Mouse (Mus musculus): ENCODE measurements around the gene Stip1. TPM values are rescaled to one million over a fixed set of nuclear protein-coding genes. Genes with fewer than 3 reads are reported as not detected.
A peak's percentile ranks its signal among the peaks of the same experiment; 100 is the strongest.

Stip1 gene
- polyA plus RNA-seq, 1 experiment from 2014 or later: 131 TPM

DNA sequence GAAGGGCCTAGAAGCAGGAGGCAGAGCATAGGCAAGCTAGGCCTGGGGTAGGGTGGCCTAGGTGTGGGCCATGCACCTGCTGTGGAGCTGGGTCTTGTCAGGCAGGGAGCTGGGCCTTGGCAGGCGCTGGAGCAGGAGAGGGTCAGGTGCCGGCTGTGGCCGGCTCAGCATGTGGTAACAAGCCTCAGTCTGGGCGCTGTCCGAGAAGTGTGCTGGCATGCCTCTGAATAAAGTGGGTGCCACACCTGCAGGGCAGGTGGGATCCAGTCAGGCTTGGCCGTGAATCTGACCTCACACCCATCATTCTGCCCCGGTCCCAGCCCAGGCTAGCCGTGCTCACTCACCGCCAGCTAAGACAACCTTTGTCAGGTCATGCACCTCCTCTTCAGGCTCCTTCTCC lies 25.8 kb downstream of the Stip1 start:
- no peak for ATAC-seq (replicated peaks; ENCODE audit: low FRiP score, low read depth)
- H3K4me3 ChIP-seq (replicated peaks; ENCODE audit: low read depth, low read length): no peak overlapping the region
- no peak for TF ChIP-seq CTCF (IDR thresholded peaks at IDR 0.05; ENCODE audit: low read depth)
- 83% methylated on average over 9 of the region's 9 CpGs for WGBS
- no peak overlapping the region for H3K4me2 ChIP-seq (ENCODE audit: low read length)
- no peak overlapping the region for H3K27ac ChIP-seq
- no peak overlapping the region for H3K9ac ChIP-seq (ENCODE audit: low read depth, low read length)
- H3K4me1 ChIP-seq (replicated peaks; ENCODE audit: insufficient read depth, low read length): no peaks in the 10 kb centered on the region
- no peaks in the 10 kb centered on the region for H3K9me3 ChIP-seq (replicated peaks; ENCODE audit: low read length)
- H3K27me3 ChIP-seq (ENCODE audit: insufficient read depth, low read length): no peaks in the 10 kb centered on the region
- H3K36me3 ChIP-seq (ENCODE audit: insufficient read depth, low read length): no peaks in the 10 kb centered on the region
- DNase-seq (ENCODE audit: low spot score): no peak

DNA sequence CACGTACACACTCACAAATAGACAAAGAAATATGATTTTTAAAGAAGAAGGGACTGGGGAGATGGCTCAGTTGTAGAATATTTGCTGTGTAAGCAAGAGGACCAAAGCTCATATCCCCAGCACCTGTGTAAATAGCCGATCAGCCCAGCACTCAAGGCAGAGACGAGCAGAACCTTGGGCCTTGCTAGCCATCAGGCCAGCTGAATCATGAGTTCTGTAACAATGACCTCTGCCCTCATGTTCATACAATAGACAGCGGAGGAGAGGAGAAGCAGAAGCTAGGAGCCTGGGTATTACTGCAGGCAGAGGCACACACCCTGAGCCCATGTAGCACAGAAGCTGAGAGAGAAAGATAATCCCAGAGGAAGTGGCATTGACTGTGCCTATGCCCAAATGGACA lies 27.3 kb downstream of the Stip1 start:
- 63% methylated on average over 4 of the region's 4 CpGs for WGBS
- no peak for DNase-seq (ENCODE audit: low spot score)

DNA sequence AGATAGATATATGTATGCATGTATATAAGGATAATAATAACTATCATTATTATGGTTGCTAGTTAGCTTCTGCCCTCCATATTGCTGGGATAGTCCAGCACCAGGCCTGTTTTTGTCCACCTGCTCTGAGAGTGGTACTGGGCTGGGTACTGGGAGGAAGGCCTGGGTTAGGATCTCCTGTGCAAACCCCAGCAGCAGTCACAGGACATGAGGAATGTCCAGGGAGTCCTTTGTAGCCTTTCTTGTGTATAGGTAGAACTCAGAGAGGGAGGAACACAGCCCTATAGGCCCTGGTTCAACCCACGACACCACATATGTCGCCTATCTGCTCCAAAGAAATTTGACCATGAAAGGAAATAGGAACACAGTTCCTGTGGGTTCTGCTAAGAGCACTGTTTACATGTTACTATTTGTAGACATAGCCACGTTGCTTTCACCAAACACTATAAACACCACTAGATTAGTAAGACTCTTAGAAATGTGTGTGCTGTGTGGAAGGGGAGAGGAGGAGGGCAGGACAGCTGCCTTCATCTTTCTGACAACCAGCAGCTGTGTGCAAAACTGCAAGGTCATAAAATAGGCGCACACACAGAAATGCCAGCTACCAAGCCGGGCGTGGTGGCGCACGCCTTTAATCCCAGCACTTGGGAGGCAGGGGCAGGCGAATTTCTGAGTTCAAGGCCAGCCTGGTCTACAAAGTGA lies 32.7 kb downstream of the Stip1 start:
- H3K9me3 ChIP-seq (replicated peaks; ENCODE audit: low read length): no peaks in the 10 kb centered on the region
- H3K4me1 ChIP-seq (replicated peaks; ENCODE audit: insufficient read depth, low read length): no peaks in the 10 kb centered on the region
- no peak for DNase-seq (ENCODE audit: low spot score)
- no peak overlapping the region for H3K4me2 ChIP-seq (ENCODE audit: low read length)
- no peaks in the 10 kb centered on the region for H3K27me3 ChIP-seq (ENCODE audit: insufficient read depth, low read length)
- no peak overlapping the region for H3K9ac ChIP-seq (ENCODE audit: low read depth, low read length)
- 0 out of 2 replicates have a peak overlapping the region, but pooled peaks have one; percentile 5 for H3K27ac ChIP-seq
- 68% methylated on average over 9 of the region's 9 CpGs for WGBS
- no peak for TF ChIP-seq CTCF (IDR thresholded peaks at IDR 0.05; ENCODE audit: low read depth)
- no peaks in the 10 kb centered on the region for H3K36me3 ChIP-seq (ENCODE audit: insufficient read depth, low read length)
- no peak overlapping the region for H3K4me3 ChIP-seq (replicated peaks; ENCODE audit: low read depth, low read length)
- no peak for ATAC-seq (replicated peaks; ENCODE audit: low FRiP score, low read depth)

More for the DNA sequence above, 27.3 kb downstream of the Stip1 start:
- no peaks in the 10 kb centered on the region for H3K4me1 ChIP-seq (replicated peaks; ENCODE audit: insufficient read depth, low read length)
- H3K4me2 ChIP-seq (ENCODE audit: low read length): no peak overlapping the region
- no peaks in the 10 kb centered on the region for H3K36me3 ChIP-seq (ENCODE audit: insufficient read depth, low read length)
- no peak overlapping the region for H3K27ac ChIP-seq
- no peaks in the 10 kb centered on the region for H3K27me3 ChIP-seq (ENCODE audit: insufficient read depth, low read length)
- no peaks in the 10 kb centered on the region for H3K9me3 ChIP-seq (replicated peaks; ENCODE audit: low read length)
- ATAC-seq (replicated peaks; ENCODE audit: low FRiP score, low read depth): no peak
- H3K4me3 ChIP-seq (replicated peaks; ENCODE audit: low read depth, low read length): no peak overlapping the region
- TF ChIP-seq CTCF (IDR thresholded peaks at IDR 0.05; ENCODE audit: low read depth): no peak
- H3K9ac ChIP-seq (ENCODE audit: low read depth, low read length): no peak overlapping the region

DNA sequence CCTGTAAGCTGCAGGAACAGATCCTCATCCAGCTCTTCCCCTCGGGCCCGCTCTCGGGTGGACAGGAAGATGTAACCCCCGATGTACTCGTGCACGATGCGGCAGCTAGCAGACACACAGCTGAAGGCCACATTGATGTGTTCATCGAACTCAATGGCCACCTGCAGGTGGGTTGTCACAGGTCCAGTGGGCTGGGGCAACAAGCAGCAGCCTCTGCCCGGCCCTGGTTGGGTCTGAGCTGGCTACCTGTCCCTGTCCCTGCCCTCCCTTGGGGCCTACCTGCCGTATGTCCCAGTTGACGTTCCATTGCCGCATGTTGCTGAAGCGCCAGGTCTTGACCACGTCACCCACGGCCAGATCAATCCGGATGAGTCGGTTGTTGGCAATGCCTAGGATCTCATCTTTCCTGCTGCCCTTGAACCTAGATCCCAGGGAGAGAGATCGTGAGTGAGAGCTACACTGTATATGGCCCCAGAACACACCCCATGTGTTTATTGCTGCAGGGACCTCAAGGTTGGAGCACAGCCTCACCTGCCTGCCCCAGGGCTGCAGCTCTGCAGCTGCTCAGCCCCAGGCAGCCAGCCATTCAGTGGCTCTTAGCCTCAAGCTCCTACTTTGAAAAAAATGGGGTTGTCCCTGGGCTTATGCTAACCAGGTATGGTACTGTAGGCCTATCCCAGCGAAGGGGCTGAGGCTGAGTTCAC lies 40.3 kb downstream of the Stip1 start:
- H3K27me3 ChIP-seq (ENCODE audit: insufficient read depth, low read length): no peaks in the 10 kb centered on the region
- 95% methylated on average over 19 of the region's 19 CpGs for WGBS
- H3K9ac ChIP-seq (ENCODE audit: low read depth, low read length): no peak overlapping the region
- peaks cover 19% of the 10 kb centered on the region for H3K4me1 ChIP-seq (replicated peaks; ENCODE audit: insufficient read depth, low read length)
- ATAC-seq (replicated peaks; ENCODE audit: low FRiP score, low read depth) (no peak), DNase-seq (ENCODE audit: low spot score) (no peak)
- H3K27ac ChIP-seq: no peak overlapping the region
- TF ChIP-seq CTCF (IDR thresholded peaks at IDR 0.05; ENCODE audit: low read depth): no peak
- H3K9me3 ChIP-seq (replicated peaks; ENCODE audit: low read length): no peaks in the 10 kb centered on the region
- no peak overlapping the region for H3K4me3 ChIP-seq (replicated peaks; ENCODE audit: low read depth, low read length)
- no peak overlapping the region for H3K4me2 ChIP-seq (ENCODE audit: low read length)
- peaks cover 11% of the 10 kb centered on the region; the same call in 1 of the 2 replicates for H3K36me3 ChIP-seq (ENCODE audit: insufficient read depth, low read length)

DNA sequence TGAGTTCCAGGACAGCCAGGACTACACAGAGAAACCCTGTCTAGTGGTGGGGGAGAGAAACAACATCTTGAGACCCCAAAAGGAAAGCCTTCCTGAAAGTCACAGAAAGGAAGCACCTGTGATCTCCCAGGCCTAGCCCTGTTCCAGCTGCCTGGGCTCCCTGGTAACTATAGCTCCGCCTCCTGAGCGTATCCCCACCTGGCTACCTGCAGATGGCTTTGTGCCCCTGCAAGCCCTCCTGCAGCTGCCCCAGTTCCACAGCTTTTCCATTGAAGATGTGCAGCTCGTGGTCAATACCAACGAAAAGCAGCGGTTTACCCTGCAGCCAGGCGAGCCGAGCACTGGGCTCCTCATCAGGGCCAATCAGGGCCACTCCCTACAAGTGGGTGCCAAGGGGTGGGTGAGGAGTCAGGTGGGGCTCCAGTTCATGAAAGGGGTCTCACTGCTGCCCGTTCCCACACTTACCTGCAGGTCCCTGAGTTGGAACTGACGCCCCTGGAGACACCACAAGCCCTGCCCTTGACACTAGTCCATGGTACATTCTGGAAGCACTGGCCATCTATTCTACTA lies 42.0 kb downstream of the Stip1 start:
- Histone ChIP-seq H3K4me1 (replicated peaks; ENCODE audit: insufficient read depth, low read length) (peaks cover 24% of the 10 kb centered on the region), H3K4me2 (ENCODE audit: low read length) (no peak overlapping the region), H3K9ac (ENCODE audit: low read depth, low read length) (peak overlapping the region; percentile 27; the same call in 1 of the 2 replicates), H3K4me3 (replicated peaks; ENCODE audit: low read depth, low read length) (no peak overlapping the region), H3K36me3 (ENCODE audit: insufficient read depth, low read length) (peaks cover 11% of the 10 kb centered on the region; the same call in 1 of the 2 replicates), H3K27ac (no peak overlapping the region), H3K27me3 (ENCODE audit: insufficient read depth, low read length) (no peaks in the 10 kb centered on the region), H3K9me3 (replicated peaks; ENCODE audit: low read length) (no peaks in the 10 kb centered on the region)
- 88% methylated on average over 9 of the region's 9 CpGs for WGBS
- no peak for TF ChIP-seq CTCF (IDR thresholded peaks at IDR 0.05; ENCODE audit: low read depth)
- ATAC-seq (replicated peaks; ENCODE audit: low FRiP score, low read depth) (no peak), DNase-seq (ENCODE audit: low spot score) (no peak)

DNA sequence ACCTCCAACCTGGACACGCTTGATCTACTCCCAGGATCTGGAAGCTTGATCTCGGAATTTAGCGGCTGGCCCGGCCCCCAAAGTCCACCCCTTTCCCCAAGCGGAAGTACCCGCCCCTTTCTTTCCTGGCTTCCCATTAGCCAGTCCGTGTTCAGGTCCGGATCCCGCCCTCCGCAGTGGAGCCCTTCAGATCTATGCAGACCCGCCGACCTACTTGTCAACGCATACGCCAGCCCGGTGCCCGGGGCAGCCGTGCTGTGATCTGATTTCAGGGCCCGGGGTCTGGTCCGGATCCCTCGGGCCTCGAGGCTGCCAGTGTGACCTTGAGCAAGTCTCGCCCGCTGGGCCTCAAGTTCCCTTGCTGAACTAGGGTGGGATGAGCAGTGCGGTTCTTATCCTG lies 43.8 kb downstream of the Stip1 start, which contains the start of the genes Nudt22 and Trpt1:
Nudt22 (minus strand) TSS at position 112 of the 400 bp plus-strand sequence.
Trpt1 (plus strand) TSS at position 126 of the 400 bp plus-strand sequence.
- no peaks in the 10 kb centered on the region for H3K27me3 ChIP-seq (ENCODE audit: insufficient read depth, low read length)
- under 1% methylated on average over 24 of the region's 24 CpGs for WGBS
- ATAC-seq (replicated peaks; ENCODE audit: low FRiP score, low read depth): peak; percentile 71

More for the DNA sequence above, 43.8 kb downstream of the Stip1 start, which contains the start of the genes Nudt22 and Trpt1:
- Histone ChIP-seq H3K9ac (ENCODE audit: low read depth, low read length) (peak within 1 kb of the TSS; percentile 70), H3K36me3 (ENCODE audit: insufficient read depth, low read length) (peaks cover 11% of the 10 kb centered on the region; the same call in 1 of the 2 replicates), H3K4me2 (ENCODE audit: low read length) (peak within 1 kb of the TSS; percentile 90), H3K9me3 (replicated peaks; ENCODE audit: low read length) (no peaks in the 10 kb centered on the region), H3K27ac (peak within 1 kb of the TSS; percentile 84), H3K4me3 (replicated peaks; ENCODE audit: low read depth, low read length) (peak within 1 kb of the TSS; percentile 56), H3K4me1 (replicated peaks; ENCODE audit: insufficient read depth, low read length) (peaks cover 31% of the 10 kb centered on the region)
- TF ChIP-seq CTCF (IDR thresholded peaks at IDR 0.05; ENCODE audit: low read depth): no peak
- DNase-seq (ENCODE audit: low spot score): peak; percentile 96

Data from kidney, postnatal 0 days (tissue).